Mouse (Mus musculus) hindbrain, embryonic 10.5 days (tissue): Measurements from ENCODE around the gene Prr14l. TPM values are rescaled to one million over a fixed set of nuclear protein-coding genes. Genes with fewer than 3 reads are reported as not detected.
"Not testable (repeated sequence)": the region's sequence is repeated elsewhere in the genome, so short reads cannot be mapped to it uniquely, and the experiment has no call there.

Source experiments
- DNase-seq: peaks from one replicate; pipeline ENCODE4 v3.0.0-alpha.2; 2017; ENCODE audit warnings: low spot score
- H3K27ac ChIP-seq: fragments of 300-500 bp; sonication (generic); 2 replicates; pipeline ENCODE4 v1.5.1; 2016; ENCODE audit warnings: mild to moderate bottlenecking, moderate library complexity
- H3K27me3 ChIP-seq: fragments of 300-500 bp; sonication (generic); 2 replicates; pipeline ENCODE4 v1.6.1; 2016; ENCODE audit warnings: mild to moderate bottlenecking; ENCODE audit not compliant: poor library complexity, insufficient read depth, severe bottlenecking
- H3K36me3 ChIP-seq: fragments of 300-500 bp; sonication (generic); 2 replicates; pipeline ENCODE4 v1.6.1; 2016; ENCODE audit warnings: mild to moderate bottlenecking, moderate library complexity
- H3K4me1 ChIP-seq: fragments of 300-500 bp; sonication (generic); replicated peaks from 2 replicates; pipeline ENCODE4 v1.6.1; 2016; ENCODE audit warnings: mild to moderate bottlenecking
- H3K4me3 ChIP-seq: fragments of 300-500 bp; sonication (generic); 2 replicates; pipeline ENCODE4 v1.5.1; 2016; ENCODE audit warnings: mild to moderate bottlenecking, moderate library complexity
- H3K9me3 ChIP-seq: fragments of 300-500 bp; sonication (generic); 2 replicates; pipeline ENCODE4 v1.6.1; 2016; ENCODE audit warnings: mild to moderate bottlenecking, moderate library complexity
- WGBS: fragments of 180-500 bp; shearing (Covaris S2); methylation state at CpG from one replicate; pipeline ENCODE4 v1.1.7; 2016; 5-methylcytosine and 5-hydroxymethylcytosine counted together
- polyA plus RNA-seq: library from polyadenylated mRNA; unstranded; fragments of >200 nt; fragmentation: Nextera tagmentation; extraction: Ambion mirVana; gene quantifications from 2 replicates; pipeline ENCODE4 v1.2.1, GENCODE M21; 2016

Gene Prr14l
- polyA plus RNA-seq, 1 experiment from 2014 or later = 18.2 TPM

DNA sequence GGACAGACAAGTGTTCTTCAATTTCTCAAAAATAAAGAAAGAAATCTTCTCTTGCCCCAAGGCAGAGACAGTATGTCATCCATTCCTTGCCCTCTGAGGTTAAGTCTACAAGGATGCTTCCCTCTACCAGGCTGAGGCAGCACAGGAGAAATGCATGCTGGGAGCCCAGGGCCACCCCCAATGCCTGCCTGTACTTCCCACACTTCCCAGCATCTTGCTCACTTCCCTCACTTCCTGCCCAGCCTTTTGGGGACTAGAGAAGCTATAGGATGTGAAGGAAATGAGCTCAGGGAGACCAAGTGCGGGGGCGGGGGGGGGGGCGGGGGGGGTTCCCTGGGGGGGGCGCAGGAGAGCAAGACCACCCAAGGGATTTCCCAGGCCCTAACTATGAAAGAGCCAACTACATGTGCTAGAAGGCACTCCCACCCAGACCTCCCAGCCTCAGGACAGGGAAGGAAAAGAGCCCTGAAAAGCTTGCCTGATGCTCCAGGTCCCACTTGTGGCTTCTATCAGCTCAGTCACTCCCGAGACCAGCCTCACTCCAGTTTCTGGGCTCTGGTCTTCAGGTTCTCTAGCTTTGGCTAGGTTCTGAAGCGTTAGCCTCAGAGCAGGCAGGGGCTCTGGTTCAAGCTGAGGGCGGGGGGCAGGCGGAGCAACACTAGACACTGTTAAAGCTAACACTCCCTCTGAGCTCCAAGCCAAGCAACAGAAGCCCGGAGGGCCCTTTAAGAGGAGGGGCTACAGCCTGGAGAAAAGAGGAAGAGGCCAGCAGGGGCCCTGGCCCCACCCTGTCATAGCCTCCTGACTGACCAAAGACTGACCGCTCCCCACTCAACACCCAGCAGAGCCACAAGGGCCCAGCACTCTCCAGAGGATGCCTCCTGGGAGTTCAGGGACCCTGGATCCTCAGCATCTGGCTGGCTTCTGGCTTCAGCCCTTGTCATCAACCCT, 108.1 kb downstream of the Prr14l start:
- WGBS = 8% methylated on average over 10 of the region's 10 CpGs
- H3K4me1 ChIP-seq = peaks cover 46% of the 10 kb centered on the region
- H3K27ac ChIP-seq = peak overlapping the region; percentile 82
- H3K27me3 ChIP-seq = no peaks in the 10 kb centered on the region
- H3K9me3 ChIP-seq = no peaks in the 10 kb centered on the region
- H3K36me3 ChIP-seq = no peaks in the 10 kb centered on the region
- DNase-seq = peak; percentile 64
- peak overlapping the region; percentile 47 for H3K4me3 ChIP-seq

DNA sequence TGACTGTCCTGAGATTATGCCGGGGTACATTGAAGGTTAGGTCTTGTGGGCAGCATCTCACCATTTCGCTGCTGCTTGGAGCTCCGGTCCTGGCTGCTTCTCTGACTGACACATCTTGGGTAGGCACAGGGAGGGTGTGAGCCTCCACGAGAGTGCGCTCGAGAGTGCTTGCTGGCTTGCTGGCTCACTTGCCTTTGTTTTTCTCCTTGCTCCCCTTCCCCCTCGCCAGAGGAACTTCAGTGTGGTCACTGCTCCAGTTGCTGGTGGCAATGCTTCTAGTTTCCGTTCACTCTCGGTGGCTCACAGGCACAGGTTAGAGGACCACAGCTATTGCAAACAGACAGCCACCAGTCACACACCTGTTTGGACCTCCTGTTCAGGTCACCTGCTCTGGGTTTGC, 111.9 kb downstream of the Prr14l start:
- peak; percentile 35 for DNase-seq
- Histone ChIP-seq H3K9me3 (no peaks in the 10 kb centered on the region), H3K27me3 (no peaks in the 10 kb centered on the region), H3K4me1 (peaks cover 43% of the 10 kb centered on the region), H3K4me3 (no peak overlapping the region), H3K36me3 (peaks cover 16% of the 10 kb centered on the region), H3K27ac (peak overlapping the region; percentile 72)
- WGBS = 50% methylated on average over 9 of the region's 9 CpGs

DNA sequence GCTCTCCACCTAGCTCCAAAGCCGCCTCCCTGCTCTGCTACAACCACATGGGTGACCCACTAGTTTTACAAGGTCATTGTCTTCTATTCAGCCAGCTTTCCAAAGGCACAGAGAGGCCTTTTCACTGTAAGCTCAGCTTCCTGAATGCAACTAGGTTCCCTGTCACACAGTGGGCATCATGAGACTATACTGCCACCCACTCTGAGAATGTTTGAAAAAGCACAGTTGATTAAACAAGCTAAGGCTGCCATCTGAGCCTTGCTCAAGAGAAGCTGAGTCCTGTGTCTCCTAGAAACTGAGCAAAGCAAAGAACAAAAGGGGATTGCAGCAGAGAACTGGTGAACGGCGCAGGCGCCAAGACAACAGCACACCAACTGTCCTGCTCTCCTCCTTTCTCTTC, 112.7 kb downstream of the Prr14l start:
- DNase-seq, H3K4me3 ChIP-seq, H3K9me3 ChIP-seq, H3K27me3 ChIP-seq: not testable (repeated sequence)
- WGBS = 78% methylated on average over 4 of the region's 4 CpGs
- H3K4me1 ChIP-seq = peaks cover 36% of the 10 kb centered on the region
- H3K36me3 ChIP-seq = peaks cover 23% of the 10 kb centered on the region
- peak overlapping the region; percentile 72 for H3K27ac ChIP-seq

- 0 out of 2 replicates have a peak overlapping the region, but pooled peaks have one; percentile 40 for H3K27ac ChIP-seq
These were observed 113.2 kb downstream of the Prr14l start for GRCm38 (mm10) chr5:32740850-32741249.

GRCm38 (mm10) chr5:32740138-32740537, 113.9 kb downstream of the Prr14l start:
- Histone ChIP-seq H3K4me1 (peaks cover 24% of the 10 kb centered on the region), H3K27ac (no peak overlapping the region), H3K36me3 (peaks cover 33% of the 10 kb centered on the region), H3K27me3 (no peaks in the 10 kb centered on the region), H3K4me3 (no peak overlapping the region), H3K9me3 (no peaks in the 10 kb centered on the region)
- no peak for DNase-seq
- 98% methylated on average over 3 of the region's 3 CpGs for WGBS

More at GRCm38 (mm10) chr5:32740850-32741249, 113.2 kb downstream of the Prr14l start:
- 87% methylated on average over 8 of the region's 8 CpGs for WGBS
- not testable (repeated sequence) for DNase-seq, H3K4me3 ChIP-seq, H3K27me3 ChIP-seq, H3K9me3 ChIP-seq
- Histone ChIP-seq H3K4me1 (peaks cover 31% of the 10 kb centered on the region), H3K36me3 (peaks cover 26% of the 10 kb centered on the region)

Other genes starting within 250 kb of the Prr14l start
- 23.8 and 29.1 TPM in 2 replicates for gene Yes1, start 243.1 kb downstream of the Prr14l start, polyA plus RNA-seq
- 79.6 and 88.3 TPM in 2 replicates for gene Pisd, start 68.6 kb downstream of the Prr14l start, polyA plus RNA-seq
- not detected in 2 replicates for gene Gm20671, start 27.1 kb downstream of the Prr14l start, polyA plus RNA-seq
- 35.3 and 35.8 TPM in 2 replicates for gene Depdc5, start 9.4 kb upstream of the Prr14l start, polyA plus RNA-seq
- 430 and 455 TPM in 2 replicates for gene Ywhah, start 164.6 kb upstream of the Prr14l start, polyA plus RNA-seq
- gene Slc5a1, start 250.0 kb upstream of the Prr14l start, polyA plus RNA-seq = not detected in 2 replicates